Mouse (Mus musculus): ENCODE data around the gene H2al1i.

GRCm38 (mm10) chrX:11345762-11346161, 21.3 kb downstream of the H2al1i start:
- TF ChIP-seq CTCF (conservative IDR thresholded peaks at IDR 0.05; ENCODE audit: low read length) (no peak), POU5F1 (IDR thresholded peaks at IDR 0.05; ENCODE audit: borderline replicate concordance, low read length) (no peak)
